Mouse (Mus musculus): Measurements from ENCODE around the gene Actn3. TPM values are rescaled to one million over a fixed set of nuclear protein-coding genes. Genes with fewer than 3 reads are reported as not detected.
"Not testable (repeated sequence)": the region's sequence is repeated elsewhere in the genome, so short reads cannot be mapped to it uniquely, and the experiment has no call there.

Actn3 gene
- total RNA-seq, 1 experiment from 2014 or later = 0.20 TPM

DNA sequence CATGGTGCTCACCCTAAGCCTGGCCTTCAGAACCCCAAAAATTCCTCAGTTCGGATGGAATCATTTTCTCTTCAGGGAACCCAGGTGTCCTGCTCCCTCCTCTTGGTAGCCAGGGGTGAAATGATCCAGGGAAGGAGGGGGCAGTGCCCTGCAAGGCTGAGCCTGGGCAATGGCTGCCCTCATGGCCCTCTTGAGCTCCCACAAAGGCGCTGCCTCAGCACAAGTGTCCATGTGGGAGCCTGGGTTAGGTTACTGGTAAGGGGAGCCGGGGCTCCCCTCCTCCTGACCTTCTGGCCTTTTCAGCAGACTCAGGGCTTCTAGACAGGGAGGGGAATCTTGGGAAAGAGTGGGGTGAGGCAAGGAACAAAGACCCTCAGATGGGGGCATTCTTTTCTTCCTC is 954 bp downstream of the Actn3 start:
- ATAC-seq (replicated peaks in 1 of 2; ENCODE audit: insufficient read depth in 1 of 2, low FRiP score in 2 of 2, low TSS enrichment in 1 of 2, low read depth in 1 of 2, poor library complexity in 2 of 2, severe bottlenecking in 2 of 2) = no peak

DNA sequence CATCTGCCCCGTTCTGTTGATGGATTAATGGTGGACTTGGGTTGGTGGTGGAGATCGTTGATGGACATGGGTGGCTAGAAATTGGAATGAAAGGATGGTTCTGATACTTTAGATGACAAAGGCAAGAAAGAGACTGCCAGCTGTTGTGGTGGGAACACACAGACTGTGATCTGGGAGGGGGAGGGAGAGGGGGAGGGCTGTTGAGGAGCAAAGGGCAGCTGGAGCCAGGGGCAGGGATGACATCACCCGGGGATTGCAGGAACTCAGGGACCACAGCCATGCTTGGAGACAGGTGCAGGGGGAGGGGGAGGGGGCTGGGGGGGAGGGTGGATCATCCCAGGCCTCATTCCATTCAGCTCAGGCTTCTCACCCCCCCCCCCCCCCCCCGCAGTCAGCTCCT is 1.5 kb downstream of the Actn3 start:
- no peak for ATAC-seq (replicated peaks in 1 of 2; ENCODE audit: insufficient read depth in 1 of 2, low FRiP score in 2 of 2, low TSS enrichment in 1 of 2, low read depth in 1 of 2, poor library complexity in 2 of 2, severe bottlenecking in 2 of 2)

DNA sequence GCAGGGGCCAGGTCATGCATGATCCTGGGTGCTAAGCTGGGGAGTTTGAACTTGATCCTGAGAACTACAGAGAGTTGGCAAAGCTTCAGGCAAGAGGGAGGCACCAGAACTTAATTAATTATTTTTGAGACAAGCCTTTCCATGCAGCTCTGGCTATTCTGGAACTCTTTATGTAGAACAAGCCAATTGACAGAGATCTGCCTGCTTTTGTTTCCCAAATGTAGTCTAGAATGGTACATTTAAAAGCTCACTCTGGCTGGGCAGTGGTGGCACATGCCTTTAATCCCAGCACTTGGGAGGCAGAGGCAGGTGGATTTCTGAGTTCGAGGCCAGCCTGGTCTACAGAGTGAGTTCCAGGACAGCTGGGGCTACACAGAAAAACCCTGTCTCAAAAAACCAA is 3.1 kb downstream of the Actn3 start:
- not testable (repeated sequence) for ATAC-seq (replicated peaks in 1 of 2; ENCODE audit: insufficient read depth in 1 of 2, low FRiP score in 2 of 2, low TSS enrichment in 1 of 2, low read depth in 1 of 2, poor library complexity in 2 of 2, severe bottlenecking in 2 of 2)

DNA sequence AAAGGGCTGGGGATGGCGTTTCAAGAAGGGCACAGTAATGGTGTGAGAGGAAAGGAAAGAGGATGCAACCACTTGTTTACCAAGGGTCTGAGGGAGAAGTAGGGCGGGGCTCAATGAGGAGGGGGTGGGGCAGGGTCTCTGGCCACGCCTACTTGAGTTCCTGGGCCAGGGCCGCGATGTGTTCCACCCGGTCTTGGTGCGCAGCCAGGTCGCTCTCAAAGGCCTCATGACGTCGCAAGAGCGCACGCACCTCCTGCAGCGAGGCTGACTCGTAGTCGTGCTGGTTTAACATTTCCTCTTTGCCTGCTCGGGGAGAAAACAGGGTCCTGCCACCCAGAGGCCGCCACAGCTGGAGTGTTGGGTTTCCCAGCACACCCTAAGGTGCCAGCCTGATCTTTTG is 12.6 kb downstream of the Actn3 start:
- peak; percentile 72 to 77 for ATAC-seq (replicated peaks in 1 of 2; ENCODE audit: insufficient read depth in 1 of 2, low FRiP score in 2 of 2, low TSS enrichment in 1 of 2, low read depth in 1 of 2, poor library complexity in 2 of 2, severe bottlenecking in 2 of 2)

DNA sequence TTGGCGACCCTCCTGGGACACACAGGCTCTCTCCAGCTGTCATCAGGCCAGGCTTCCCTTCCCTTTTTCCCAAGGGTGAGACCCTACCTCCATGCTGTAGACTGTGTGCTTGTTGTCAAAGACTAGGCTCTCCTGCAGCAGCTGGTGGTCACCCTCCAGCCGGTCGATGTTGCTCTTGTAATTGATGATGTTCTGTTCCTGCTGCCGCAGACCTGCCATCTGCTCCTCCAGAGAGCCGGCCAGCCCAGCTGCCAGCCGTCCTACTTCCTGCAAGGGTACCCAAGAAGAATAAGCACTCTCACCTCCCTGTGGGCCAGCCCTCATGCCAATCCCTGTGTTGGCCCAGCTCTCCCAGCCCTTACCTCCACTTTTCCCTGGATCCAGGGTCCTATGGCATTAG is 14.7 kb downstream of the Actn3 start:
- no peak for ATAC-seq (replicated peaks in 1 of 2; ENCODE audit: insufficient read depth in 1 of 2, low FRiP score in 2 of 2, low TSS enrichment in 1 of 2, low read depth in 1 of 2, poor library complexity in 2 of 2, severe bottlenecking in 2 of 2)

DNA sequence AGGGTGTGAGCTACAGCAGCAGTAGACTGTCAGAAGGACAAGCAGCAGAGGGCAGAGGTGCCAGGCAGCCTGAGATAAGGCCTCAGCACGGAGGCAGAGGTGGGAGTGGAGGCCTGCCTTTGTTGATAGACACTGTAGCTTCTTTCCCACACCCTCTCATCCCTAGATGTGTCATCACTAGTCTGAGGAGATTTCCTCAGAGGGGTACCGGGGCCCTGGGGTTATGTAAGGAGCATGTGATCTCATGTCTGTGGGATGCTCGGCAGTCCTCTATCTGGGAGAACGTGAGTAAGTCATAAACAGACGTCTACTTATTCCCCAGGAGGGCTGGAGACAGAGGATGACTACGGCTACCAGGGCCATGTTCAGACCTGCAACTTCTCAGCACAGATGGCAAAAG is 18.6 kb downstream of the Actn3 start:
- ATAC-seq (replicated peaks in 1 of 2; ENCODE audit: insufficient read depth in 1 of 2, low FRiP score in 2 of 2, low TSS enrichment in 1 of 2, low read depth in 1 of 2, poor library complexity in 2 of 2, severe bottlenecking in 2 of 2) = no peak

DNA sequence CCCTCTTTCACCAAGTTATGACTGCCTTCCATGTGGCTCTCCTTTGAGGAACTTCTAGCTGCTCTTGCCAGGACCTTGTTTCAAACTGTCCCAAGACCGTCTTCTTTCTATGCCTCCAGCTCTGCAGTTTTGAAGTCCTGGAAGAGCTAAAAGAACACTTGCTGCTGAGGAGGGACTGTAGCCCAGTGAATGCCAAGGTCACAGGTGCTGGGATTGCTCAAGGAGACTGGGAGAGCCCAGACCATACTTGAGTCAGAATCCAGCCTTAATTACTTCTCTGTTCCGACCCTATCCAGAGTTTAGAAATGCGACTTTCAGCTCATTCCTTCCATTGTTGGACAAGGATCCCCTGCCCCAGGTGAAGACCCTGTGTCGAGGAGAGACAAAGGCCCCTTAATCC is 21.8 kb downstream of the Actn3 start:
- no peak for ATAC-seq (replicated peaks in 1 of 2; ENCODE audit: insufficient read depth in 1 of 2, low FRiP score in 2 of 2, low TSS enrichment in 1 of 2, low read depth in 1 of 2, poor library complexity in 2 of 2, severe bottlenecking in 2 of 2)

DNA sequence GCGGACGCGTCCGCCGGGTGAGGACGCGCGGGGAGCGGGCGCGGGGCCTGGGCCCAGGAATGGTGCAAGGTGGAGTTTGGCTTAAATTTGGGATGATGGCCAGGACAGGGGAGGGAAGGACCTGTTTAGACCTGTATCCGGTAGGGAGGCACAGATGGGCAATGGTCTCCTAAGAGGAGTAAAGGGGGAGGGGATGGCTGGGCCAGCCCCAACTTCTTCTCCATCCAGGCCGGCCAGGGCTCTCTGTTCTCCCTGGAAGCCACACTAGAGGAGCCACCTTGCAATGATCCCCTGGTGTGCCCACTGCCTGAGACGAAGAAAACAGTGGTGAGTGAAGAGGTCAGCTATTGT is 22.3 kb downstream of the Actn3 start:
- no peak for ATAC-seq (replicated peaks in 1 of 2; ENCODE audit: insufficient read depth in 1 of 2, low FRiP score in 2 of 2, low TSS enrichment in 1 of 2, low read depth in 1 of 2, poor library complexity in 2 of 2, severe bottlenecking in 2 of 2)

DNA sequence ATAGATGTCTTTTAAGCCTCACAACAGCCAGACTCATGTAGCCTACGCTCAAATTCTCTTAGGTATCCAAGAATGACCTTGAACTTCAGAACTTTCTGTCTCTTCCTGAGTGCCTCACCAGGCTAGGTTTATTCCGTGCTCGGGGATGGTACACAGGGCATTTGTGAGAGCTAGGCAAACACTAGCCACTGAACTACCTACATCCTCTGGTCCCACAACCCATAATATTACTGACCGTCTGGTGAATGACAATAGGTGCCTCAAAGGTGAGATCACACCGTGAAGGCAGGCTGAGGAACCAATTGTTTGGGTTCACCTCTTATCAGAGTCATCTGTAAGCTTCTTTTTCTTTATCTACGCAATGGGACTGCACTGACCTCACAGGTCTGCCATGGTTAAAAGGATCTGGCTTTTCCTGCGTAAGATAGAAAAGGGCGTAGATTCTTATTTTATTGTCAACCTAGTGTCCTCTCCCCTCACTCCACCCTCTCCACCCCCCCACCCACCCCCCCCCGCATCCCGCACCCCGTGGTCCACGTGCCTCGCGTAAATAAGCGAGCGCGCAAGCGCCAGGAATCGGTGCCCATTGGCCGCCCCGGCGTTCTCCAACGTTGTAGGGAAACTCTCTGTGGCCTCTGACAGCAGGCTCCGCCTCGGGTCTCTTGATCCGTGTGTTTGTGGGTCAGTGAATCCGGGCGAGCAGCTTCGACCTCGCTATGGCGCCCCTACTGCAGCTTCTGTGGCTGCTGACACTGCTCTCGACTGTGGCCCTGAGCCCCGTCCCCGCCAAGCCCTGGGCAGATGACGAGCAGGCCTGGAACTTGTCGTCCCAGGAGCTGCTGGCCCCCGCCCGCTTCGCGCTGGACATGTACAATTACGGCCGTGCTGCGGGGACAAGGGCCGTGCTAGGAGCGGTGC is 22.9 kb downstream of the Actn3 start, which contains the start of gene Ctsf:
Ctsf (plus strand) TSS at position 579 of the 918 bp plus-strand sequence.
- peak; percentile 78 to 81; a peak in 3 of 4 replicates for ATAC-seq (replicated peaks in 1 of 2; ENCODE audit: insufficient read depth in 1 of 2, low FRiP score in 2 of 2, low TSS enrichment in 1 of 2, low read depth in 1 of 2, poor library complexity in 2 of 2, severe bottlenecking in 2 of 2)

DNA sequence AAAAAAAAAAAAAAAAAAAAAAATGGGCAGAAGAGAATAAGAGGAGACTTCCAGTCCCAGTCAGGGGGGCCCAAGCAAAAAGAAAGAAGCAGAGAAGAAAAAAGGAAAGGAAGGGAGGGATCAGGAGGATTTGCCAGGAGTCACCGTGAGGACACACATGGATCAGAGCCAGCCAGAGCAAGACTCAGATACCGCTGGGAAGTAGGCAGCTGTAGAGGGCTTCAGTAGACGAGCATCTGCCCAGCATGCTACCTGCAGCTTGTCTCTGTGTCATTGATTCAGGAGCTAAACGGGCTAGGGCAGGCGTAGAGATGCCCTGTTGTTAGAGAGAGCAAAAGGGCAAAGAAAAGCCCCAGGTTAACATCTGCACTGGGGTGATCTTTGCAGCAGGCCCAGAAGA is 27.4 kb downstream of the Actn3 start:
- no peak for ATAC-seq (replicated peaks in 1 of 2; ENCODE audit: insufficient read depth in 1 of 2, low FRiP score in 2 of 2, low TSS enrichment in 1 of 2, low read depth in 1 of 2, poor library complexity in 2 of 2, severe bottlenecking in 2 of 2)

DNA sequence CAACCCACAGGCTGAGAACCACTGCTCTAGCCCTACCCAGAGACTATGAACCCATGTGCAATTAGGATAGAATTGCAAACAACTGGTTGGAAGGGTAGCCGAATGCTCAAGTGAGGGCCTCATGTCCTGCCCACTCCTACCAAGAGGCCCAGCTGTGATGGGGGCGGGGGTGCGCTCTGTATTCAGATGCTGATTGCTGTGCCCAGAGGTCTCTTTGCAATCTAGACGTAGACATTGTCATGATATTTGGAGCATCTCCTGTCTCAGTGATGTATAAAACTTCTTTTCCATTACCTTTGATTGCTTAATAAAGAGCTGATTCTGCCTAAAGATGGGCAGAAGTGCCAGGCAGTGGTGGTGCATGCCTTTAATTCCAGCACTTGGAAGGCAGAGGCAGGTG is 27.9 kb downstream of the Actn3 start:
- ATAC-seq (replicated peaks in 1 of 2; ENCODE audit: insufficient read depth in 1 of 2, low FRiP score in 2 of 2, low TSS enrichment in 1 of 2, low read depth in 1 of 2, poor library complexity in 2 of 2, severe bottlenecking in 2 of 2) = no peak

DNA sequence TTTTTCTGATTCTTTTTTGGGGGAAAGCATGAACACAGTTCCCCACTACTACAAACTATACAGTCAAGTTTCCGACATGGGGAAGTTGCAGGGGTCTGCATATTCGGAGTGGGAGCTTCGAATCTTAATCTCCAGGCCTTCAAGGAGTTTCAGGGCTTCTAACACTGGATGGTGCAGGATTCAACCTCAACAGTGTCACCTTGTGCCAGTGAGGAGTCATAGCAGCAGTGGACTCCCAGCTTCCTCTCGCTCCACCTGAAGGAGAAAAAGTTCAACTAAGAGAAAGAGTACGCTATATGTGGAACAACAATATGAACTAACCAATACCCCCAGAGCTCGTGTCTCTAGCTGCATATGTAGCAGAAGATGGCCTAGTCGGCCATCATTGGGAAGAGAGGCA is 30.2 kb downstream of the Actn3 start:
- peak; percentile 62 to 65; a peak in 3 of 4 replicates for ATAC-seq (replicated peaks in 1 of 2; ENCODE audit: insufficient read depth in 1 of 2, low FRiP score in 2 of 2, low TSS enrichment in 1 of 2, low read depth in 1 of 2, poor library complexity in 2 of 2, severe bottlenecking in 2 of 2)

DNA sequence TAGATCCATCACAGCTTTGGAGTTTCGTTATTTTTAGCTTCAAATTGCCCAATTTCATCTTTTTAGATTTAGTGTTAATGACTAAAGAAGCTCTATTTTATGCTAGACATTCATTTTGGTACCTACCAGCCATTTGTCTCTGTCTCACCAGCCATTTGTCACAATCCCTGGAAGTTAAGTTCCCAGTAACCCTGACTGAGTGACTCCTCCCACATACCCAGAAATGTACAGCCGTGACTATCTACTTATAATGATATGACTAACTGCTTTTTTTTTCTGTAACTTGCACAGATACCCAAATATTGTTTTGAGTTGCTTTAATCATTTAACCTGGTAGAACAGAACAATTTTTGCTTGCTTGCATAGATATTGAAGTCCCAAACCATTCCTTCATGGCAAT is 31.9 kb downstream of the Actn3 start:
- no peak for ATAC-seq (replicated peaks in 1 of 2; ENCODE audit: insufficient read depth in 1 of 2, low FRiP score in 2 of 2, low TSS enrichment in 1 of 2, low read depth in 1 of 2, poor library complexity in 2 of 2, severe bottlenecking in 2 of 2)

DNA sequence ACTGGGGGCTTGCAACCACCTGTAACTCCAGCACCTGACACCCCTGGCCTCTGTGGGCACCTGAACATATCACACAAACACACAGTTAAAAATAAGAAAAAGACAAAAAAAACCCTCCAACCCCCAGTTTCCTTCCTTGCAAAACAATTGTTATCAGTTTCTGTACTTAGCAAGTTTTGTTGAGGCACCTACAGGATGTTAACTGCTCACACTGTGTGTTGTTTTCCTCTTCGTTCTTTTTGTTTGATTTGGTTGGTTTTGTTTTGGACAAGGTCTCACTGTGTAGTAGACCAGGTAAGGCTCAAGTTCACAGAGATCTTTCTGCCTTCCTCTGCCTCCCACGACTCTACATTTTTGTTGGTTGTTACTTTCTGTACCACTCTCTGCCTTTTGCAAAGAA is 35.1 kb downstream of the Actn3 start:
- no peak for ATAC-seq (replicated peaks in 1 of 2; ENCODE audit: insufficient read depth in 1 of 2, low FRiP score in 2 of 2, low TSS enrichment in 1 of 2, low read depth in 1 of 2, poor library complexity in 2 of 2, severe bottlenecking in 2 of 2)

DNA sequence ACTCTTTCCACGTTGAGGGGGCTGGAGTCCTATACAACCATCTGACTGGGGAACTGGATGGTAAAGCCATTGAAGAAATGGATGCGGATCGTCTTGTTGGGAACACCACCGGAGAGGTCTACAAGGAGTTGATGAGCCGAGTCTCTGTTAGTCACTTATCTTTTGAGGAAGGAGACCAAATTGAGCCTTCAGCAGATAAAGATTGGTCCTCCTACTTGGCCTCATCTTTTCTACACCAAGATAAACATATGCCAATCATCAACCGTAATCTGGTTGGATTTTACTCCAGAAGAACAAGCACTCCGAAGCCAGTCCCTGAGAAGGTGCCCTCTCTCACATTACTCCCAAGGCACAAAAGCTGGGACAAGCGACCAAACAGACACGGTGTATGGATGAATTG is 36.9 kb downstream of the Actn3 start:
- no peak for ATAC-seq (replicated peaks in 1 of 2; ENCODE audit: insufficient read depth in 1 of 2, low FRiP score in 2 of 2, low TSS enrichment in 1 of 2, low read depth in 1 of 2, poor library complexity in 2 of 2, severe bottlenecking in 2 of 2)

DNA sequence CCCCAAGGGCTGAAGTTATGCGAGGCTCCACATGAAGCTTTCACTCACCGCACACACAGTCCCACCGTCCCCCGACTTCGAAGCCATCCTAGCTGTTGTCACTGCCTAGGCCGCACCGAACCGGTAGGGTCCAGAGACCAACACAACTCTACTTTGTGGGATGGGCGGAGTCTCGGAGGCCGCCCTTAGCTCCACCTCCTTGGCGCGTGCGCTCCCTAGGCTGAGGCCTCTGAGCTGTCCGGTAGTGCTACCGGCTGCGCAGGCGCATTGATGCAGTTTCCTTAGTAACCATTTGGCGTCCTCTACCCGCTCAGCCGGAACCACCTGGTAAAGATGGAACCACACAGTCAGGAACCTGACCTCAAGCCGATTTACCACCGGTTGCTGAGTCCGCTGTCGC is 38.6 kb downstream of the Actn3 start, which contains the start of the genes Ccs and Ccdc87:
Ccs (minus strand) TSS at position 184 of the 400 bp plus-strand sequence.
Ccdc87 (plus strand) TSS at position 218 of the 400 bp plus-strand sequence.
- ATAC-seq (replicated peaks in 1 of 2; ENCODE audit: insufficient read depth in 1 of 2, low FRiP score in 2 of 2, low TSS enrichment in 1 of 2, low read depth in 1 of 2, poor library complexity in 2 of 2, severe bottlenecking in 2 of 2) = peak; percentile 94 to 96

DNA sequence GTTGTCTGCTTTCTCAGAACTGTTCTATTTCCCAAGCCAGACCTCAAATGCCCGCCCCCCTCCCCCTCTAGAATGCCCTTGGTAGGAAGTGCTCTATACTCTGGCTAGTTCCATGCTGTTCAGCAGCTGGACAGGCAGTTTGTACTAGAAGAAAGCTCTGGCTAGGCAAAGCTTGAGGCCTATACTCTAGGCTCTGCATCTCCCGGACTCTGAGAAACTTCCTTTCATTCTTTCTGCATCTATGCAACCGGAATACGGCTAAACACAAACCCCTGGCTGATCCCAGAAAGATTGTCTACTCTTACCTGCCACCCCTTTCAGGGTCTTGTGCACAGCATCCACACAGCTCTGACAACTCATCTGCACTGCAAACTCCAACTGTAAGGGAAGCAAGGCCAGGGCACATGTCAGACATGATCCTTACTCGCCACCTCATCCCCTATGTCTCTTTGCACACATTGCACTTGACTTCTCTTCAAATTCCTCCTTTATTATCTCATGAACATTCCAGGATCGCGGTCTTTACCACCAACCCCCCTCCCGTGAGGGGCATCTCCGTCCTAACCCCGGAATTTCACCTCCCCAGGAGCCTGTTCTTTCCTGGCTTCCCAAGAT is 39.1 kb downstream of the Actn3 start:
- no peak for ATAC-seq (replicated peaks in 1 of 2; ENCODE audit: insufficient read depth in 1 of 2, low FRiP score in 2 of 2, low TSS enrichment in 1 of 2, low read depth in 1 of 2, poor library complexity in 2 of 2, severe bottlenecking in 2 of 2)

DNA sequence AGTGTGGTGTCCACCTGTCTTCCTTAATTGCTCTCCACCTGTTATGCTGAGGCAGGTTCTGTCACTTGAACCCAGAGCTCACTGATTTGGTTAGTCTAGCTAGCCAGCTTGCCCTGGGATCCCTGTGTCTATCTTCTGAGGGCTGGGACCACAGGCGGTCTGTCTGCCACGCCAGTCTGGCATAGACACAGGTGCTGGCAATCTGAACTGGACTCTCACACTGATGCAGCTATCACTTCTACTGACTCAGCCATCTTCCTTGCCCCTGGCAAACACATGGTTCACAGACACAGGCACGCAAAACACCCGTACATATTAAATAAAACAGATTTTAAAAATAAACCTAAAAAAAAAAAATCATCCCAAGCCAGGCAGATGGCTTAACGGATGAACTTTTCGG is 40.7 kb downstream of the Actn3 start:
- no peak for ATAC-seq (replicated peaks in 1 of 2; ENCODE audit: insufficient read depth in 1 of 2, low FRiP score in 2 of 2, low TSS enrichment in 1 of 2, low read depth in 1 of 2, poor library complexity in 2 of 2, severe bottlenecking in 2 of 2)

DNA sequence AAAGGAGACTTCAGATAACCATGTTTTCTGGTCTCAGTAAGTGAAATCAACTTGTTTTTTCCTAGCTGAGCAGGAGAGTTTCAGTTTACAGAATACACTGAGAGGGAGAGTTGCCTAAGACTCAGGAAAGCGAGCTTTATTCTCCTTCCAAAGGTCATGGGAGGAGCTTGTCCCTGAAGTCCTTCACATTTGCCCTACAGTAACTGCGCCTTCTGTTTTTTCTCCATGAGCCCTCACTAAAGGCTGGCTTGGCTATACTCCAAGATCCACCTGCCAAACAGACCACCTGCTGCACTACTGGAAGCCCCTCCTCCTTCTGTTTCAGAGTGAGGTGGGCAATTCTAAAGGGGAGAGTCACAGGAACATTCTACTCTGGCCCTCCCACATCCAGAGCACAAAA is 41.6 kb downstream of the Actn3 start:
- no peak for ATAC-seq (replicated peaks in 1 of 2; ENCODE audit: insufficient read depth in 1 of 2, low FRiP score in 2 of 2, low TSS enrichment in 1 of 2, low read depth in 1 of 2, poor library complexity in 2 of 2, severe bottlenecking in 2 of 2)

All from hematopoietic stem cell, adult 5-6 weeks (primary cell).